Mouse (Mus musculus): ENCODE results near the gene Plcb1.

DNA sequence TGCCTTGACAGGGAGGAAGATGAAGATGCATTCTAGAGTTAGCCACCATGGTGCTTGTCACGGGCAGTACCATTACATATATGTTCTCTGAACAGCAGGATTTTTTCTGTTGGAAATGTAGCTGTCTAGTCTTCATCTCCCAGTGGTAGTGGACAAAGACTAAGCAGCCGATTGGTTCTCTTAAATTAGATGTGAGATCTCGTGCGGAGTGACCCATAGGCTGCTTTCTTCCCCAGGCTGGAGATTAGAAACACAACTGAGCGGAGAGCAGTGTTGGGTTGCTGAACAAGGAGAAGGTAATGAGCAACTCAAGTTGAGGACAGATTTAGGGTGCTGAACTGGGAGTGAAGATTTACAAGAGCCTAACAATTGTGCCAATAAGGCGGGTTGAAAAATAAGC lies 125.5 kb downstream of the Plcb1 start:
- TF ChIP-seq CTCF (IDR thresholded peaks at IDR 0.05; ENCODE audit: insufficient read depth, low read length) (no peak), POLR2A (IDR thresholded peaks at IDR 0.05; ENCODE audit: borderline replicate concordance, extremely low read depth, low read depth, low read length) (no peak)

Data from lung, adult 2 months (tissue).